Mouse (Mus musculus) embryo, embryonic 9.5 days (tissue): ENCODE measurements at regions not wholly inside any gene's neighbourhood (a gene's known extent, or its start where the extent isn't known, plus 50 kb on each side); places are given as distances from the start of the nearest gene placed in this dataset.
A peak's percentile ranks its signal among the peaks of the same experiment; 100 is the strongest.

Source experiments
- DNase-seq: peaks from one replicate; pipeline ENCODE4 v3.0.0-alpha.2; 2017; ENCODE audit errors: extremely low spot score

DNA sequence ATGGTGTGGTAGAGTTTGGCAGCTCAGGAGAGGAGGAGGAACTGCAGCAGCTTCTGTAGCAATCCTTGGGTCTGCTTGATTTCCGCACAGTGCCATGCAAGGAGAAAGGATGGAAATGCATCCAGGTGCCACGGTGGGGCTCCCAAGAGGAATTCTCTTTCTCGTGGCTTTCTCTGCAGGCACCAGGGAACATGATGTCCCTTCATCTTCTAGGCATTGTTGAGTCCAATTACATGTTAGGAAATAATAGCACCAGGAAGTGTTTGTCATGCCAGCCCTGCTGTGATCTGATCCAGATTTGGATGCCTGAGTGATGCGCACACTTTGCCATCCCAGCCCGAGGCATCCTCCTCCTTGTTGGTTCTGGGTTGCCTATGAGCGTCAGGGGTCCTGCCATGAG, 72.6 kb upstream of the Agap1 start:
- no peak for DNase-seq

DNA sequence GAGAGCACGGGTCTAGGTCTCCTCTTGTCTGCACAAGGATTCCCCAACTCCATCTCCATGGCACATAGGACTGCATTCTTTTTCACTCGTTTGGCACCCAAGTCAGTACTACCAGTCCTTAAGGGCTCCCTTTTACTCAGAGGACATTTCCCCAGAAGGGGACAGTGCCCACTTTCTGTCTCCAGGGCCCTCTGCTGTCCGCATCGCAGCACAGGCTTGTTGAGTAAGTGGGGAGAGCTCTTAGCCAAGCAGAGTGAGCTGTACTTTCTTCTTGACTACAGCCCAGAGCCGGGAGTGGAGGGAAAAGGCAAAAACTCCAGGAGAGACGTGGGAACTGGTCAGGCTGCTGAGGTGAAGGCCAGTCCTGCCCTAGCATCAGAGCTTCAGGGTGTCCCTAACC, 69.5 kb upstream of the Agap1 start:
- no peak for DNase-seq

DNA sequence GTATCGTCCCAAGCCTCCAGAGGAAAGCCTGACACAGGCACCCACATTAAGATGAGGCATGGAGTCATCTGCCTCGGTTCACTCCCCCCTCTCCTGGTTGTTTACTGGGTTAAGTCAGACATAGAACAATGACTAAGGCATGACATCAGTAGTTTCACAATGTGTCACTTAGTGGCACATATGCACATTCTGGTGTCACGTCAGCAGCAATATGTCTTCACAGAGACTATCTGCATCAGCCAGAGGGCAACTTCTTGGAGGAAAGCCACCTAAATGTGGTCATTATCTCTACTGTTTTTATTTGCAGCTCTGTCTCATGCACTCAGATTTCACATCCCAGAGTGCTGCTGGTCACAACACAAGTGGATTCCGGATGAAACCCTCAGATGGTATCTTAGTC, 61.9 kb upstream of the Agap1 start:
- DNase-seq: no peak

DNA sequence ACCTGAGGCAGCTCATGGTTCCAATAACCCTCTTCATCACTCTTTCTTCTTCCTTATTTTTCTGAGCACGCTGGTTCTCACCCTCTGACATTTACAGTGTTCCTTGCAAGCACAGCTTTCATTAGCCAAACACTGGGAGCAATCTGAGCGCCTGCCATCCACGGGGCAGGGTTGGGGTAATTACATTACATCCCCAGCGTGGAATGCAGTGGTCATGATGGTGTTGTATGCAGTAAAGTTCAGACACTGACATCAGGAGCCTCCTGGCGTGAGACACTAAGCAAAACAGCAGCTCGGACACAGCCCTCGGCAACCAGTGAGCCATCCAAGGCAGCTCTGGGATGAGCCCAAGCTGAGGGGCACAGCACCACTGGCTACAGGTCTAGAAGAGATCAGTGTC, 60.1 kb upstream of the Agap1 start:
- no peak for DNase-seq

DNA sequence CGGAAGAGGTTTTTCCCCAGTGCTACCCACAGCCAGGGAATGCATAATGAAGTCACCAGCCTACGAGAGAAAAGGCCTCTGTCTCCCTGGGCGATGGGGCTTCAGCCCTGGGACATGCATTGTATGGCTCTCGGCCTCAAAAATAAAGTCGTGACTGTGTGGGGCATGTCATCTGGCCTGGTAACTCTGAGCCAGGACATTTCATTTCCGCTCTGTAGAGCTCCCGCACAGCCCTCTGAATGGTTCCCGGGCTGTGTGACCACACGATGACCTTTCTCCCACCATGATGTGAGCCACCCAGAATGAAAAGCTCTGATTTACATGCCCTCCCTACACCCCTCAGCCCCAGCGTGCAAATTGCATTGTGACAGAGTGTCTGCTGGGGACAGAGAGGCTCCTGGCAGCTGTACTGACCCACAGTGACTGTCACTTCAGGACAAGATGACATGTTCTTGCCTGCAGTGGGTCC, 53.8 kb upstream of the Agap1 start:
- peak; percentile 48 for DNase-seq

DNA sequence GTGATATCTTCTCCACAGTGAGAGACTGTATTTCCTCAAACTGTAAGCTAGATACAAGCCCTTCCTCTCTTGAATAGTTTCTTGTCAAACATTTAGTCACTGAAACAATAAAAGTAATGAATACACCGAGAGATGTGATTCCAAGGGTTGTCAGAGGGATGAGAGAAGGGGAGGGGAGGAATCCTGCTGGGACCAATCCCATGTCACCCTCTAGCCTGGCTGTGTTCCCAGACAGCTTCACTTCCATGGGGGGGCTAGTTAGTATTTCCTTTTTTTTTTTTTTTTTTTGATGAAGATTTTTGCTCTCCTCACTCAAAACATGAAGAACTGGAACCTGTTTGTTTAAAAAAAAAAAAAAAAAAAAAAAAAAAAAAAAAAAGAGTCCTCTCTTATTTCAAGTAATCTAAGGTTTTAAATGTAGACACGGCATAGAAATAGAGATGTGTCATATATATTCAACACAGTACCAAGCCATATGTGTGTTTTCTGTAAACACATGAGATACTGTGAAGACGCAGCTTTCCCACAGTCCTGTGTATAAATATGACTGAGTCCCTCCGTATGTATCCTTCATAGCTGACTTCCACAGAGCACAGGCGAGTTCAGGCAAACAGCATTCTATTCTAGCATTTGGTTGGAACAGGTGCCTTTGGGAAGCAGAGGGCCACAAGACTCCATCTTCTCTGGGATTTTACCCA, 51.9 kb upstream of the Agap1 start:
- no peak for DNase-seq

DNA sequence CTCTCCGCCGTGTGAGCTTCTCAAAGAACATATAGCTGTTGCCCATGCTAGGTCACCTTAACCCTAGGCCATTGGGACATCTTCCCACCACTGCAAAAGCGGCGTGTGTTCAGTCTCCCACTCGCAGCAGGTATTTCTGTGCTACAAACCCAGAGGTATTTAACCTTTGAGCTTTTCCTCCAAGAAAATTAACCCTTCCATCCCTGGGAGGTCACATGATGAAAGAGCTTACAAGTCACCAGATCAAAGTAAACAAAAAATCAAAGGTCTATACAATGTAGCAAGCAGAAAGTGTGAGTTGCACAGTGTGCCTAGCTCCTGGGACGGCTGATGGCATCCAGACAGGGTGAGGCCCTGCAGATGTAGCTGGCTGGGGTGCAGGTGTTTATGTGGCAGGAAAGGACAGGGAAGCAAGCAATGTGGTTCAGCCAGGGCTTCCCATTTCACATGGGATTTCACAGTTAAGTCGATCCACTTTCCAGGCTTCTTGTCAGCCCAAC, 51.0 kb upstream of the Agap1 start:
- DNase-seq: no peak
